Mouse (Mus musculus) heart, adult 18-20 months (tissue): ENCODE data around the gene Gm49320. TPM values are rescaled to one million over a fixed set of nuclear protein-coding genes. Genes with fewer than 3 reads are reported as not detected.

Experiments used
- DNase-seq, 2 experiments: peaks; one replicate each; pipeline ENCODE4 v3.0.0; 2021 to 2022; ENCODE audit warnings: mixed read lengths in 1 of 2
- long read RNA-seq, 2 experiments: library from polyadenylated mRNA; stranded (forward); transcript quantifications; one replicate each; pipeline ENCODE4 v2.0.0; 2021
- total RNA-seq, 2 experiments: library from RNA; stranded (reverse); gene quantifications; 2 replicates each; pipeline ENCODE4 v1.2.3; 2021

The Gm49320 gene
- under 1 TPM in 1 of 2 experiments, not detected in 1; 0.31 TPM for total RNA-seq
- long read RNA-seq, experiment 1, partial matches to known transcripts = 0 of 8 reads
- long read RNA-seq, experiment 1, other reads (novel, unspliced or antisense) = 8 of 8 reads
- long read RNA-seq, experiment 2, partial matches to known transcripts = 0 of 8 reads
- long read RNA-seq, experiment 2, other reads (novel, unspliced or antisense) = 8 of 8 reads

DNA sequence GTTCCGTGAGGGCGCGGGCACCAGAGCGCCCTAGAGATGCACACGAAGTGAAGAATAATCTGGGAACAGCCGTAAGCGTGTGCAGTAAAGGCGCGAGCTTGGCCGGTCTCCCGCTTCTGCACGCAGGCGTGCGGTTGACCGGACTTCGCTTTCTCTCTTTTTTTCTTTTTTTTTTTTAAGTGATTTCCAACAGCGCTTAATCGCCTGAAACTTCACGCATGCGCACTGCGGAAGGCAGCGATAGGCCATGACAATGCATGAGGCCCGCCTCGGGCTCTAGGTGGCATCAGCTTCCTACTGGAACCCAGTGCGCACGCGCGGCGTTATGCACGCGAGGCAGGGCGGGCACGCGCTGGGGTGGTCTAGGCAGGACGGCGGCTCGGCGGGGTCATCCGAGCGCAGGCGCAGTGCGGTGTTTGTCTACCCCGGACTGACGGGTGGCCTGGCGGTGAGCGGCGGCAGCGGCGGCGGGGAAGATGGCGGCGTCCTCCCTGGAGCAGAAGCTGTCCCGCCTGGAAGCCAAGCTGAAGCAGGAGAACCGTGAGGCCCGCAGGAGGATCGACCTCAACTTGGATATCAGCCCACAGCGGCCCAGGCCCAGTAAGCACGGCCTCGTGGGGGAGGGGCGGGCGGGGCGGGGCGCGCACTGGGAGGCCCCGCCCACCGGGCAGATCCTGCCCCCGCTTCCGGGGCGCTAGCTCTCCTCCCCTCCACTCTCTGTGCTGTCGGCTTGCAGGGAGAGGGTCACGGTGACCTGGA, at the start of gene Gm49320, which contains the start of gene Map2k7:
TSS of gene Gm49320 (plus strand) at position 432 of the 759 bp plus-strand sequence.
TSS of gene Map2k7 (plus strand) at position 307 of the 759 bp plus-strand sequence.
- peak; percentile 99 to 100 for DNase-seq

GRCm38 (mm10) chr8:4189031-4189722, 49.5 kb upstream of the Gm49320 start:
- DNase-seq = no peak

DNA sequence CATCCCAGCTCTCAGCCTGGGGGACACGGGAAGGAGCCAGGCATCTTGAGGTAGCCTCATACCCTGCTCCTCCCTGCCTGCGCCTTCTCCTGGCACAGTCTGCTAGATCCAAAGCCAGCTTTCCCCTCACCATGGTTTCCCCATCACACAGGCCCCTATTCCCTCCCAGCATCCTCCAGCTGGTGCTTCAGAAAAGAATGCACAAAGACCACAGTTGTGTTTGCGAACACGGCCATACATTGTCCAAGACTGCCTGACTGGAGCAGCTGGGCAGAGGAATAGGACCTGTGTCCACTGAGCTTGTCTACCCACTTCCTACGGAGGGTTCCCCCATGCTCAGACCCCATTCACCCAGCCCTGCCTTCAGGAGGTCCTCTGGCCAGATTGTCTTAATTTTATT, 46.4 kb upstream of the Gm49320 start:
- no peak for DNase-seq

DNA sequence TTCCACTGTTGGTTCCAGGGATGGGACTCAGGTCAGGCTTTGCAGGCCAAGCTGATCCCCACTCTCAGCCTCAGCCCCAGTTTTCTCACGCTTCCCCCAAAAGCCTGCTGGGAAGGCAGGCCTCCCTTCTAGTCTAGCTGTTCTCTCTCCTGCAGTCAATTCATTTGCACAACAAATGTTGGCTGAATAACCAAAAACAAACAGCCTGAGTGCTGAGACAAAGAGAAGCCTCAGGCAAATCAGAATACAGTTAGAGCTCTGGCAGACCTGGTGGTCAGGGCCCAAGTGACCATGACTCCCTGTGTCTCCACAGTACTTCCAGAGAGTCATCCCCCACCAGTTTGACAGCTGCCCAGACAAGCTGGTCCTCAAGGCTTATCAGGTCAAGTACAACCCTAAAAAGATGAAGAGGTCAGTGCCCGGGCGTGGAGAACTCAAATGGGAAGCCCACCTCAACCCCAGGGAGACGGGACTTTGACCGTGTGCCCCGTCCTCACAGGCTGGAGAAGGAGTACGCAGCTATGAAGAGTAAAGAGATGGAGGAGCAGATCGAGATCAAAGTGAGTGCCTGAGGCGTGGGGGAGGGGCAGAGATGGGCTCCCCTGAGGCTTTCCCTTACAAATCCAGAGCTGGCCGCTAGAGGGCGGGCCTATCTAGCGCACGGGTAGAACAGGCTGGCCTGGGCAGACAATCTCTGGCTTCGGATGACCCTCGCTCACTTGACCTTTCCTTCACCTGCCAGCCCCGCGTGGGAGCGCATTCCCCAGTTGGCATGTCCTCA, 45.7 kb upstream of the Gm49320 start:
- peak; percentile 82 to 90 for DNase-seq

GRCm38 (mm10) chr8:4193588-4193894, 45.1 kb upstream of the Gm49320 start:
- DNase-seq = no peak

DNA sequence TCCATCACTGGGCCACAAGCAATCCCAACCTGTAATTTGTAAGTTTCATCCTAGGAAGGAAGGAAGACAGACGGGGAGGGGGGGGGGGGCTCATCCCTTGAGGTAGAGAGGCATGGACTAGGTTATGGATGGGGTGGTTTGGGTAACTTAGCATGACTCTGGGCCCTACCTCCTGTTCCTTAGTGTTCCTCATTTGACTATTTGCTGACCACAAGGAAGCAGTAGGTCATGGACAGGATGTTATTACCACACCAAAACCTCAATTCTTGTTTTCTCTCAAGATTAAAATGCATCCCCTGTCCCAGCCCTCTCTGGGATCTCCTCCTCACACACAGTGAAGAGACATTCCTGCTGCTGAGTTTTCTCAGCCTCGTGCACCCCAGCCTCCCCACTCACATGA, 37.3 kb upstream of the Gm49320 start:
- DNase-seq = no peak

- DNase-seq = no peak
These were observed 33.2 kb upstream of the Gm49320 start for GRCm38 (mm10) chr8:4205246-4206123.

DNA sequence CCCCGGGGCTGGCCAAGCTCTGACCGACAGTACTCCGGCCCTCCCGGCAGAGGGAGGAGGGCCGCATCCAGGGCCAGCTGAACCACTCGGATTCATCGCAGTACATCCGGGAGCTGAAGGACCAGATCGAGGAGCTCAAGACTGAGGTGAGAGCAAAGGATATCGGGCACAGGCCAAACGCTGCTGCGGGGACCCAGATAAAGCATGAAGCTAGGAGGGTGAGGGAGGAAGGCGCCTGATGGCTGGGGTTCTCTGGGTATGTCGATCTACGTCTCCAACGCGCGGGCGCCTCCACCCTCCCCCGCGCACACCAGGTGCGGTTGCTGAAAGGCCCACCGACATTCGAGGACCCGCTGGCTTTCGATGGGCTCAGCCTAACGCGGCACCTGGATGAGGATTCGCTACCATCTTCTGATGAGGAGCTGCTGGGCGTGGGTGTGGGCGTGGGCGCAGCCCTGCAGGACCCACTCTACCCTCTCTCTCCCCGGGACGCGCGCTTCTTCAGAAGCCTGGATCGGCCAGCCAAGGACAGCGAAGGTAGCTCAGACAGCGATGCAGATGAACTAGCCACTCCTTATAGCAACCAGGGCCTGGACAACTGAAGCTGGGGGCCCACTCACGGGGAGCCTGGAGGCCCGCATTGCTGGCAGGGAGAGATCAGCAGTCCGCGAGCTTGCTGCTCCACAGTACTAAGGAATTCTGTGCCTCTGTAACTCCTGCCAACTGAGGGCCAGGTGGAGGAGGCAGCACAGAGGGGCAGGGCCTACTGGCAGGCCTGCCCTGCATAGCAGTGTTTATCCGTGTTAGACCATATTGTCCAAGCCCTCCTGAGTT, 32.3 kb upstream of the Gm49320 start:
- no peak for DNase-seq

DNA sequence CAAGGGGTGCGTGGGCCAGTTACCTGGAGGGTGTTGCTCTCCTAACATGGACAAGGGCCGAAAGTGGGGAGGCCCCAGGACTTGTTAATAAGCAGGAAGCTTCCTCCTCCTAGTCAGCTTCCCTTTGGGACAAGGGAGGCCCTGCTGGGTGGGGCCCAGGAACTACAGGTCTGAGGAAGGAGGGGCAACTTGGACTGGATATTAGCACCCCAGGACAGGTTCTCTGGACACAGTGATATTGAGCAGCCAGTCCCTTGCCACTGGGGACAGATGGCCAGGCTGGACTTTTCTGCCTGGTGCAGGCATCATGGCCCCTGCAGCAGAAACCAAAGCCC, 31.7 kb upstream of the Gm49320 start:
- DNase-seq = no peak

DNA sequence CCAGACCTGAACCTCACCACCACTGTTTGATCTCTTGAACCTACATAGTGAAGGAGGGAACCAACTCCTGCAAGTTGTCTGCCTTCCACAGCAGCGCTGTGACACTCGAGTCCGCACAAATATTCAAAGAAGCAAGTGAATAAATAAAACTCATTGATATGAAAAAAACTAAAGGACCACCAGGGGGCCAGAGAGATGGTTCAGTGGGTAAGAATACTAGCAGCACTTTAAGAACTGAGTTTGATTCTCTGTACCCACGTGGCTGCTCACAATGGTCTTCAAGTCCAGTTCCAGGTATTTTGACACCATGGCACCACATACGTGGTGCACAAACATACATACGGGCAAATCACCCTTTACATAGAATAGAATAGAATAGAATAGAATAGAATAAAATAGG, 27.6 kb upstream of the Gm49320 start:
- no peak for DNase-seq

- no peak for DNase-seq
These were observed 25.9 kb upstream of the Gm49320 start for GRCm38 (mm10) chr8:4212809-4213209.

GRCm38 (mm10) chr8:4213210-4214005, 25.3 kb upstream of the Gm49320 start:
- DNase-seq = peak; percentile 53 to 61

- DNase-seq = peak; percentile 54 to 58
These were observed 24.4 kb upstream of the Gm49320 start for GRCm38 (mm10) chr8:4214006-4214980.

DNA sequence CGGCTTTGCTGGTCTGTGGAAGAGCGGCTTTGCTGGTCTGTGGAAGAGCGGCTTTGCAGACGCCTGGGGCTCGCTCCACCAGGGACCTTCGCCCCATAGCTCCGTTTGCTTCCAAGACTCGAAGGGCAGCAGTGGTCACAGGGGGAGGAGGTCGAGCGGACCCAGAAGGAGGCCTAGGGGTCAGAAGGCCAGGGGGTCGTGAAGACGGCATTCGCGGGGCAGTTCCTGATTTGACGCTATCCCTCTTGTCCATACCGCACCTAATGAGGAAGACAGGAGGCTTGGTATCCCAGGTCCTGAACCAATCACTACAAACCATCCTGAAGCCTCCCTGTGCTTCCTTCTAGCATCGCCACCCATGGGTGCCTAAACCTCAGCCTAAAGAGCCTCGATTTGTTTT, 22.4 kb upstream of the Gm49320 start:
- no peak for DNase-seq

- DNase-seq = no peak
These were observed 21.7 kb upstream of the Gm49320 start, which contains the start of gene Prr36 for GRCm38 (mm10) chr8:4216791-4217621. TSS of gene Prr36 (minus strand) at chr8:4217459.

DNA sequence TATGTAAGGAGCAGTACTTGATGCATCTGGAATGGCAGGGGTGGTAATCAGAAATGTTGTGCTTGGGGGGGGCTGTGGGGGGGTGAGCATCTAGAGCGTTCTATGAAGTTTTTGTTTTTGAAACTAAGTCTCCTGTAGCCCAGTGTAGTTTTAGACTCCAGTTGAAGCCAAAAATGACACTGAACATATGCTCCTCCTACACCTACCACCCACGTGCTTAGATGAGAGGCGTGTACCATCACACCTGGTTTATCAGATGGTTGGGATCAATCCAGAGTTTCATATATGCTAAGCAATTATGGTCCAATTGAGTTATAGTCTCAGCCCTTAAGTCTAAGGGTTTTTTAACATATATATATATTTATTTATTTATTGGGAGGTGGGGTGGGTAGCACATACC, 19.0 kb upstream of the Gm49320 start:
- DNase-seq = no peak

DNA sequence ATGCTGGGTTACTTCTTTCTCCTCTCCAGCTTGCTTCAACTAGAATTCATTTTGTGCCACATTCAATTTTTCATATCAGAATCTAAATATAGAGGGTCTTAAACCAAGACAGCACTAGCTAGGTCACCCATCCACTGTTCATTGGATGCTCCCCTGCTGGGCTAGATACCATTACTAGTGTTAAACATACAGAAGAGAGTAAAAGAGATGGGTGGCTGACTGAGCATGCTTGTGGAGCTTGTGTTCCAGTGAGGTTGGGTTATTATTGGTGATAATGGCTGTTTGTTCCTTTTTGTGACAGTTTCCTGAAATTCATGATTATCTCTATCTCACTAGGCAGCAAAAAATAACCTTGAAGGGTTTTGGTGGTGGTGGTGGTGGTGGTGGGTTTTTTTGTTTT, 16.6 kb upstream of the Gm49320 start:
- no peak for DNase-seq

- no peak for DNase-seq
These were observed 12.3 kb upstream of the Gm49320 start for GRCm38 (mm10) chr8:4226323-4226722.
